Mouse (Mus musculus) MEL (cell line): ENCODE results near the gene Ern1. TPM values are rescaled to one million over a fixed set of nuclear protein-coding genes. Genes with fewer than 3 reads are reported as not detected.

Experiments used
- DNase-seq: peaks from one replicate; pipeline ENCODE4 v3.0.0; 2011; ENCODE audit warnings: low read depth, low spot score
- H3K27ac ChIP-seq: 2 replicates; pipeline ENCODE4 v1.5.1; 2012; ENCODE audit warnings: low read depth, mild to moderate bottlenecking, control low read depth, low read length, moderate library complexity; ENCODE audit not compliant: control insufficient read depth
- H3K27me3 ChIP-seq, 2 experiments: fragments of 150-350 bp in 1 of 2; sonication (generic) in 1 of 2; 2 replicates each; pipeline ENCODE4 v1.6.1; 2012; ENCODE audit warnings: low read length in 2 of 2, mild to moderate bottlenecking in 2 of 2, improper control_type of control experiment in 1 of 2, moderate library complexity in 1 of 2; ENCODE audit not compliant: insufficient read depth in 2 of 2, control insufficient read depth in 1 of 2
- H3K36me3 ChIP-seq, 2 experiments: 2 replicates each; pipeline ENCODE4 v1.6.1; 2012 to 2014; ENCODE audit warnings: low read length in 2 of 2, improper control_type of control experiment in 1 of 2, inconsistent platforms in 1 of 2, mild to moderate bottlenecking in 1 of 2; ENCODE audit not compliant: insufficient read depth in 2 of 2, control insufficient read depth in 1 of 2
- H3K4me1 ChIP-seq, 2 experiments: fragments of 150-350 bp in 1 of 2; sonication (generic) in 1 of 2; 2 replicates each; pipeline ENCODE4 v1.6.1; 2012; ENCODE audit warnings: low read length in 2 of 2, improper control_type of control experiment in 1 of 2, mild to moderate bottlenecking in 1 of 2; ENCODE audit not compliant: insufficient read depth in 2 of 2, control insufficient read depth in 1 of 2
- H3K4me3 ChIP-seq, 2 experiments: fragments of 150-350 bp in 1 of 2; sonication (generic) in 1 of 2; 2 replicates each; pipeline ENCODE4 v1.5.1; 2012; ENCODE audit warnings: low read depth in 2 of 2, low read length in 2 of 2, mild to moderate bottlenecking in 2 of 2, moderate library complexity in 2 of 2, control low read depth in 1 of 2, improper control_type of control experiment in 1 of 2; ENCODE audit not compliant: control insufficient read depth in 1 of 2, insufficient read depth in 1 of 2
- H3K79me2 ChIP-seq: 2 replicates; pipeline ENCODE4 v1.6.1; 2012; ENCODE audit warnings: mild to moderate bottlenecking, low read length, moderate library complexity; ENCODE audit not compliant: control insufficient read depth, poor library complexity, insufficient read depth
- H3K9ac ChIP-seq: 2 replicates; pipeline ENCODE4 v1.6.1; 2012; ENCODE audit warnings: low read depth, mild to moderate bottlenecking, control low read depth, low read length, moderate library complexity; ENCODE audit not compliant: control insufficient read depth, poor library complexity, severe bottlenecking
- H3K9me3 ChIP-seq: fragments of 150-350 bp; sonication (generic); replicated peaks from 2 replicates; pipeline ENCODE4 v1.6.1; 2012; ENCODE audit warnings: mild to moderate bottlenecking, low read length, improper control_type of control experiment, moderate library complexity; ENCODE audit not compliant: insufficient read depth
- CTCF ChIP-seq, 3 experiments: IDR thresholded peaks in 2 of 3; conservative IDR thresholded peaks in 1 of 3; 2 replicates each; pipeline ENCODE4 v1.5.1; 2011 to 2012; ENCODE audit warnings: low read length in 3 of 3, low read depth in 2 of 3, mild to moderate bottlenecking in 2 of 3, improper control_type of control experiment in 1 of 3, inconsistent platforms in 1 of 3, mixed read lengths in 1 of 3, moderate library complexity in 1 of 3; ENCODE audit not compliant: control insufficient read depth in 1 of 3, insufficient read depth in 1 of 3, poor library complexity in 1 of 3, severe bottlenecking in 1 of 3
- EP300 ChIP-seq, 2 experiments: IDR thresholded peaks; 2 replicates each; pipeline ENCODE4 v1.6.1; 2011; ENCODE audit warnings: improper control_type of control experiment in 2 of 2, low read length in 2 of 2, low read depth in 1 of 2, mild to moderate bottlenecking in 1 of 2
- ETS1 ChIP-seq: IDR thresholded peaks from 2 replicates; pipeline ENCODE4 v1.6.1; 2012; ENCODE audit warnings: low read depth, mild to moderate bottlenecking, inconsistent platforms, low read length, improper control_type of control experiment, moderate library complexity
- GABPA ChIP-seq: IDR thresholded peaks from 2 replicates; pipeline ENCODE4 v1.6.1; 2012; ENCODE audit warnings: low read depth, mild to moderate bottlenecking, inconsistent platforms, low read length, improper control_type of control experiment, moderate library complexity
- GATA1 ChIP-seq: IDR thresholded peaks from 2 replicates; pipeline ENCODE4 v1.6.1; 2011; ENCODE audit warnings: low read depth, low read length, improper control_type of control experiment
- JUND ChIP-seq: IDR thresholded peaks from 2 replicates; pipeline ENCODE4 v1.6.1; 2011; ENCODE audit warnings: low read depth, mild to moderate bottlenecking, improper control_type of control experiment, low read length
- MAFK ChIP-seq: IDR thresholded peaks from 2 replicates; pipeline ENCODE4 v1.6.1; 2011; ENCODE audit warnings: low read depth, mild to moderate bottlenecking, low read length, improper control_type of control experiment, borderline replicate concordance
- MEF2A ChIP-seq: IDR thresholded peaks from 2 replicates; pipeline ENCODE4 v1.6.1; 2014; ENCODE audit warnings: low read depth, mild to moderate bottlenecking, inconsistent platforms, low read length, improper control_type of control experiment; ENCODE audit not compliant: poor library complexity, insufficient replicate concordance, severe bottlenecking; ENCODE audit errors: extremely low read depth
- NELFE ChIP-seq: IDR thresholded peaks from 2 replicates; pipeline ENCODE4 v1.6.1; 2011; ENCODE audit warnings: low read depth, low read length, improper control_type of control experiment
- RCOR1 ChIP-seq: IDR thresholded peaks from 2 replicates; pipeline ENCODE4 v1.6.1; 2012; ENCODE audit warnings: low read depth, mild to moderate bottlenecking, inconsistent platforms, low read length, improper control_type of control experiment
- TAL1 ChIP-seq: IDR thresholded peaks from 2 replicates; pipeline ENCODE4 v1.6.1; 2012; ENCODE audit warnings: mild to moderate bottlenecking, inconsistent platforms, low read length, moderate library complexity, mixed read lengths
- TCF12 ChIP-seq: IDR thresholded peaks from 2 replicates; pipeline ENCODE4 v1.6.1; 2014; ENCODE audit warnings: low read depth, mild to moderate bottlenecking, inconsistent platforms, low read length, improper control_type of control experiment, moderate library complexity
- UBTF ChIP-seq: IDR thresholded peaks from 2 replicates; pipeline ENCODE4 v1.6.1; 2012; ENCODE audit warnings: low read depth, mild to moderate bottlenecking, inconsistent platforms, low read length, improper control_type of control experiment, moderate library complexity, borderline replicate concordance; ENCODE audit not compliant: insufficient read depth
- polyA plus RNA-seq, 2 experiments: library from polyadenylated mRNA; stranded (reverse) in 1 of 2; unstranded in 1 of 2; fragments of >175 nt in 1 of 2; fragments of >200 nt in 1 of 2; gene quantifications; 2 replicates each; pipeline versions ENCODE4 v1.2.1 to v1.2.4; 2012; ENCODE audit warnings: low replicate concordance in 2 of 2, low read depth in 1 of 2; ENCODE audit not compliant: insufficient read length in 2 of 2, insufficient read depth in 1 of 2, missing spikeins in 1 of 2
- total RNA-seq: library from RNA; depleted of rRNA; stranded (reverse); fragments of 300-350 nt; gene quantifications from 2 replicates; pipeline ENCODE4 v1.2.3, GENCODE M21; 2012

Ern1 gene
- total and polyA plus RNA-seq, 3 experiments, result 4.3 to 5.7 TPM; not detected in 1

GRCm38 (mm10) chr11:106387020-106387419 lies 100.6 kb downstream of the Ern1 start (continued):
- no peak for TF ChIP-seq JUND

- peak overlapping the region; percentile 96 for H3K27ac ChIP-seq
- H3K79me2 ChIP-seq, result peaks cover 14% of the 10 kb centered on the region
- no peaks in the 10 kb centered on the region for H3K9me3 ChIP-seq
- peak overlapping the region; percentile 46 for H3K9ac ChIP-seq
- H3K27me3 ChIP-seq, result no peaks in the 10 kb centered on the region
- peaks cover 24 to 53% of the 10 kb centered on the region in 2 experiments for H3K4me1 ChIP-seq
- H3K4me3 ChIP-seq, result peak overlapping the region; percentile 64 to 80
- TF ChIP-seq MAFK, result no peak
- TF ChIP-seq RCOR1, result peak; percentile 19; the same call in 1 of the 2 replicates
- TF ChIP-seq CTCF (IDR thresholded peaks at IDR 0.05 in 2 of 3, conservative IDR thresholded peaks at IDR 0.05 in 1 of 3; ENCODE audit: control insufficient read depth in 1 of 3, insufficient read depth in 1 of 3, low read depth in 2 of 3, low read length in 3 of 3, poor library complexity in 1 of 3, severe bottlenecking in 1 of 3), result no peak
- peak in 1 of 2 experiments; percentile 61; a peak in 2 of 4 replicates for TF ChIP-seq EP300 (IDR thresholded peaks at IDR 0.05; ENCODE audit: low read depth in 1 of 2, low read length in 2 of 2)
- peak; percentile 46 for TF ChIP-seq TAL1
- TF ChIP-seq TCF12, result peak; percentile 68; the same call in 1 of the 2 replicates
- peak; percentile 53 for TF ChIP-seq ETS1
- no peak for TF ChIP-seq GABPA
- TF ChIP-seq GATA1, result peak; percentile 74
- peaks cover 0 to 50% of the 10 kb centered on the region in 2 experiments; a peak in 2 of 4 replicates for H3K36me3 ChIP-seq
- peak; percentile 61 for DNase-seq
These were observed 101.2 kb downstream of the Ern1 start for GRCm38 (mm10) chr11:106386409-106386808.

GRCm38 (mm10) chr11:106383051-106383790 lies 104.4 kb downstream of the Ern1 start:
- Histone ChIP-seq H3K9me3 (no peaks in the 10 kb centered on the region), H3K4me1 (peaks cover 15 to 38% of the 10 kb centered on the region in 2 experiments), H3K4me3 (peak overlapping the region in 1 of 2 experiments; percentile 57; a peak in 2 of 4 replicates), H3K27me3 (no peaks in the 10 kb centered on the region), H3K79me2 (peaks cover 21% of the 10 kb centered on the region), H3K9ac (peak overlapping the region; percentile 24; the same call in 1 of the 2 replicates), H3K27ac (peak overlapping the region; percentile 85), H3K36me3 (peaks cover 0 to 36% of the 10 kb centered on the region in 2 experiments; a peak in 2 of 4 replicates)
- TF ChIP-seq UBTF (no peak), EP300 (IDR thresholded peaks at IDR 0.05; ENCODE audit: low read depth in 1 of 2, low read length in 2 of 2) (peak in 1 of 2 experiments; percentile 15; a peak in 1 of 4 replicates), MEF2A (no peak), NELFE (no peak), GATA1 (peak; percentile 42; the same call in 1 of the 2 replicates)
- DNase-seq, result no peak
